Comparison of ENCODE assay signal across 8 mouse cellular contexts in the genomic region with DNA sequence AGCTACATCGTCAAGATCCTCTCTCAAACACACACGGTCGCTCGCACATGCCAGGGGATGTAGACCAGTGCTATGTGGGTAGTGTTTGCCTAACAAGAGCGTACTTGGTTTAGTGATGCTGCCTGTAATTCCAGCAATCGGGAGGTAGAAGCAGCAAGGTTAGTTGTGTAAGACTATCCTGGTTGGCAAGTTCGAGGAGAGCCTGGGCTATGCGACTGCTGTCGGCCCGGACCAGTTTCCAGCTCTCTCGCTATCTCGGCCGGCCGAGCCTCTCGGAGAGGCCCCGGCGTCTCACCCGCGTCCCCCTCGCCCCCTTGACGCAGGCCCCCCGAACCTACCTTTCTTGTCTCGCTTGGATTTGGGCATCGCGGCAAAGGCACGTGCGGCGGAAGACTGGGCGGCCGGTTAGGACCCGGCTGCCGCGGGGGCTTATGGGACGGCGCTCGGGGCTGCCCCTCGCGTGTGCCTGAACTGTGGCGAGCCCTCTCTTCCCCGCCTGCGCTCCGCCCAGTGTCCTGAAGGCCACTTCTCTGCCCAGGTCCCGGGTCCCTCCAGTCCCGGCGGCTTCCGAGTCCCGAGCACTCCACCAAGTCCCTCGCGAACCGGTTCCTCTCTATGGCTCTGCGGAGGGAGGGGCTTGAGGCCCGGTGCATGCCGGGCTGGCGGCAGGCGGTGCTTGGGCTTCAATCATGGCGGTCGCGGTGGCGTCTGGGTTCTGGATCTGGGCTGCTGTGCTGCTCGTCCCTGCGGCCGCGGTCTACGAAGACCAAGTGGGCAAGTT. TPM values are rescaled to one million over a fixed set of nuclear protein-coding genes. Genes with fewer than 3 reads are reported as not detected.
DNase-seq lines count a peak whose midpoint lies in the region; ATAC-seq and TF ChIP-seq lines count a peak whose summit lies in the region.

A gene (minus strand): TSS at position 646 of the 781 bp plus-strand sequence.
A gene (plus strand): TSS at position 657 of the 781 bp plus-strand sequence.
A gene (plus strand): TSS at position 679 of the 781 bp plus-strand sequence.

- no peaks in the 10 kb centered on the region for H3K27me3 ChIP-seq in lung, embryonic 14.5 days (ENCODE audit: insufficient read depth, low read length)

- DNase-seq in MN1 (ENCODE audit: low spot score) = peak; percentile 88
- peak; percentile 79 for DNase-seq in cerebellum, adult 8-10 months
- DNase-seq in forelimb bud, embryonic 11.5 days (ENCODE audit: low read depth, low spot score) = peak; percentile 63
- DNase-seq in heart, postnatal 4 days = peak; percentile 86
- peak; percentile 78 to 85 for DNase-seq in layer of hippocampus, adult 8-10 months (ENCODE audit: low spot score in 2 of 2)
- DNase-seq in lung, embryonic 14.5 days = peak; percentile 89
- DNase-seq in testis, postnatal 14 days (ENCODE audit: low spot score) = peak; percentile 87

- no peaks in the 10 kb centered on the region; the same call in 1 of the 2 replicates for H3K4me1 ChIP-seq in lung, embryonic 14.5 days (ENCODE audit: insufficient read depth)

- ATAC-seq in lung, embryonic 14.5 days (ENCODE audit: insufficient read depth) = peak; percentile 95
- peak; percentile 83 for ATAC-seq in neutrophil, adult 5-6 weeks (ENCODE audit: extremely low read depth, insufficient number of reproducible peaks, low FRiP score, poor library complexity, severe bottlenecking)

- no peaks in the 10 kb centered on the region for H3K9me3 ChIP-seq in lung, embryonic 14.5 days (ENCODE audit: low read depth, low read length)

- peak within 1 kb of the TSS; percentile 91 for H3K9ac ChIP-seq in lung, embryonic 14.5 days

- TF ChIP-seq CTCF in lung, embryonic 14.5 days (IDR thresholded peaks at IDR 0.05; ENCODE audit: low read depth) = no peak

- WGBS in lung, embryonic 14.5 days = under 1% methylated on average over 63 of the region's 64 CpGs

- peaks cover 59% of the 10 kb centered on the region for H3K36me3 ChIP-seq in lung, embryonic 14.5 days (ENCODE audit: insufficient read depth)

- peak within 1 kb of the TSS; percentile 98 for H3K27ac ChIP-seq in lung, embryonic 14.5 days (ENCODE audit: low read depth)

- H3K4me2 ChIP-seq in lung, embryonic 14.5 days = peak within 1 kb of the TSS; percentile 99

- peak within 1 kb of the TSS; percentile 87 for H3K4me3 ChIP-seq in lung, embryonic 14.5 days (ENCODE audit: low read depth, low read length)

RNA-seq across cellular contexts. Expression of the first gene that starts in this region (rescaled TPM):
- 10 to 100 TPM; 46.5 to 47.7 TPM for total RNA-seq in heart, postnatal 4 days (2021)
- total RNA-seq in layer of hippocampus, adult 8-10 months (2022) = 10 to 100 TPM; 48.6 to 50.9 (median 49.8) TPM
- 118 and 136 TPM in 2 replicates for polyA plus RNA-seq in lung, embryonic 14.5 days (2014; fragmentation: Nextera tagmentation; extraction: Ambion mirVana)
- total RNA-seq in neutrophil, adult 5-6 weeks (2017) = 23.4 and 25.8 TPM in 2 replicates

RNA-seq across cellular contexts. Expression of the second gene that starts in this region (rescaled TPM):
- total RNA-seq in heart, postnatal 4 days (2021) = 10 to 100 TPM; 46.8 to 50.1 TPM
- 10 to 100 TPM; 87.6 to 97.3 (median 92.2) TPM for total RNA-seq in layer of hippocampus, adult 8-10 months (2022)
- 28.7 and 31.0 TPM in 2 replicates for polyA plus RNA-seq in lung, embryonic 14.5 days (2014; fragmentation: Nextera tagmentation; extraction: Ambion mirVana)
- 21.0 and 34.7 TPM in 2 replicates for total RNA-seq in neutrophil, adult 5-6 weeks (2017)

RNA-seq across cellular contexts. Expression of the third gene that starts in this region (rescaled TPM):
- total RNA-seq in heart, postnatal 4 days (2021) = 100 to 1,000 TPM; 124 to 126 TPM
- total RNA-seq in layer of hippocampus, adult 8-10 months (2022) = 100 to 1,000 TPM; 155 to 193 (median 170) TPM
- 82.2 and 84.5 TPM in 2 replicates for polyA plus RNA-seq in lung, embryonic 14.5 days (2014; fragmentation: Nextera tagmentation; extraction: Ambion mirVana)
- total RNA-seq in neutrophil, adult 5-6 weeks (2017) = 114 and 118 TPM in 2 replicates

Comparison
In these comparisons a context has a peak if more than half of its experiments do, and no peak if none do; other contexts are left out.
1. Peak in every context shown above with its lines: DNase-seq, ATAC-seq, H3K4me3 ChIP-seq and H3K27ac ChIP-seq.